Mouse (Mus musculus): ENCODE measurements around the gene Tenm4. TPM values are rescaled to one million over a fixed set of nuclear protein-coding genes. Genes with fewer than 3 reads are reported as not detected.

The Tenm4 gene
- total and polyA plus RNA-seq, 3 experiments = 0.04 to 0.38 TPM; not detected in 1

DNA sequence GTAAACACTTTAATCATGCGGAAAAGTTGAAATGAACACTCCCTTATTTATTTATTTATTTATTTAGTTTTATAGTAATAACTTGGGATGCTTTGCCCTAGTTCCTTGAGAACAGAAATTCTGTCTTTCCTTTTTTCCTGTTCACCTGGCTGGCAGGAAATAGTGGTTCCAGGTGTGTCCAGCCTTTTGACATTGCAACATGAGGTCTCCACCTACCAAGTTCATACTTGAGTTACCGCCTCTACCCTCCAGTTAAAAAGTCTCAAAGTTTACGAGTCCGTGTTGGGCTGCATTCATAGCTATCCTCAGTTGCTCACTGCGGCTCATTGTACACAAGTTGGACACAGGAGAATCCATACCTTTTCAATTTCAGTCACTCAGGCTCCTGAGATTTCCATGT is 781.0 kb downstream of the Tenm4 start:
- ATAC-seq (ENCODE audit: extremely low read depth, insufficient number of reproducible peaks, low FRiP score, poor library complexity, severe bottlenecking) = no peak
- peaks cover 45% of the 10 kb centered on the region for H3K4me1 ChIP-seq (ENCODE audit: insufficient read depth, low read depth, low read length)
- H3K4me3 ChIP-seq (ENCODE audit: low read depth, low read length) = peak overlapping the region; percentile 88
- H3K9me3 ChIP-seq (replicated peaks) = peaks cover 9% of the 10 kb centered on the region
- peaks cover 35% of the 10 kb centered on the region for H3K36me3 ChIP-seq (replicated peaks)
- H3K27me3 ChIP-seq (ENCODE audit: insufficient read depth, low read length) = no peaks in the 10 kb centered on the region
- TF ChIP-seq TAL1 (conservative IDR thresholded peaks at IDR 0.05; ENCODE audit: low read depth, low read length) (no peak), GATA2 (IDR thresholded peaks at IDR 0.05; ENCODE audit: borderline replicate concordance, low read depth, low read length) (no peak), CTCF (IDR thresholded peaks at IDR 0.05; ENCODE audit: low read depth, low read length) (no peak), GATA1 (IDR thresholded peaks at IDR 0.05; ENCODE audit: borderline replicate concordance, low read length) (no peak), POLR2AphosphoS5 (IDR thresholded peaks at IDR 0.05; ENCODE audit: insufficient replicate concordance, low read depth, low read length) (no peak)
- no peak for DNase-seq (ENCODE audit: low spot score)

DNA sequence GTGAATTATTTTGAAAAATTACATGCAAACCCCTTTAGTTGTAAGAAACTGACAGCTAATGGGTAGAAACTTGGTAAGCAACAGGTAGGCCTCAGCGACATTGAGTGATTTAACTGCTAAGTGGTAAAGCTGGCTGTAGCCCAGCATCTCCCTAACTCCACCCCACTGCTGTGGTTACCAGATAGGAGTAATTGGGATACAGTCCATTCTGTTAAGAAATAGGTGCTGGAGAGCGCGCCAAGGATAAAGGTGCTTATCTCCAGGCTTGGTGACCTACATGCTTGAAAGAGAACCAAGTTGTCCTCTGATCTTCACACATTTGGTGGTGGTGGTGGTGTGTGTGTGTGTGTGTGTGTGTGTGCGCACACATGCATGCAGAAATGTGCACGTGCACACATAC is 788.1 kb downstream of the Tenm4 start:
- DNase-seq (ENCODE audit: low spot score) (no peak), ATAC-seq (ENCODE audit: extremely low read depth, insufficient number of reproducible peaks, low FRiP score, poor library complexity, severe bottlenecking) (no peak)
- Histone ChIP-seq H3K4me3 (ENCODE audit: low read depth, low read length) (no peak overlapping the region), H3K27me3 (ENCODE audit: insufficient read depth, low read length) (no peaks in the 10 kb centered on the region), H3K4me1 (ENCODE audit: insufficient read depth, low read depth, low read length) (peaks cover 10% of the 10 kb centered on the region), H3K36me3 (replicated peaks) (peaks cover 66% of the 10 kb centered on the region), H3K9me3 (replicated peaks) (no peaks in the 10 kb centered on the region)
- TF ChIP-seq TAL1 (conservative IDR thresholded peaks at IDR 0.05; ENCODE audit: low read depth, low read length) (no peak; the same call in 1 of the 2 replicates), POLR2AphosphoS5 (IDR thresholded peaks at IDR 0.05; ENCODE audit: insufficient replicate concordance, low read depth, low read length) (no peak), GATA1 (IDR thresholded peaks at IDR 0.05; ENCODE audit: borderline replicate concordance, low read length) (no peak), GATA2 (IDR thresholded peaks at IDR 0.05; ENCODE audit: borderline replicate concordance, low read depth, low read length) (no peak), CTCF (IDR thresholded peaks at IDR 0.05; ENCODE audit: low read depth, low read length) (no peak)

Measured in G1E (cell line).